Mouse (Mus musculus) heart, adult 8-10 months (tissue): ENCODE results near the gene Bzw2. TPM values are rescaled to one million over a fixed set of nuclear protein-coding genes. Genes with fewer than 3 reads are reported as not detected.
A peak's percentile ranks its signal among the peaks of the same experiment; 100 is the strongest.

Experiments
- DNase-seq: peaks from one replicate; pipeline ENCODE4 v3.0.0; 2022; ENCODE audit warnings: low spot score
- total RNA-seq, 4 experiments: library from RNA; stranded (reverse); gene quantifications; 2 replicates each; pipeline ENCODE4 v1.2.4; 2022

Bzw2 gene
- total RNA-seq, 4 experiments from 2014 or later: 179 to 216 (median 198) TPM

DNA sequence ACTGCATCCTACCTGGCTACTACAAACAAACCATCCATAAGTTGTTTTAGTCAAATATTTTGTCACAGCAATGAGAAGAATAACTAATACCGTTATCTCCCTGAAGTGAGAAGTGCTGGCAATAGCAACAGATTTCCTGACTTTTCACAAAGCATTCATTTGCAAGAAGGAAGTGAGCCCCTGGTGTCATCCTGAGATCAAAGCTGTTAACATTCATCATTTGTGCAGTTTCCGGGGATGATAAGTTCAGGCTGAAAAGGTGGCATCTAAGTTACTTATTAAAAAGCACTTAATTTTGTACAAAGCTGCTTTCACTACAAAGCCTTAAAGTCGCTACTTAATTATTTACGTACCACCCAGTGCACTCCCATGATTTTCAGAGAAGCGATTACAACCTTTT is 85.0 kb downstream of the Bzw2 start:
- no peak for DNase-seq

DNA sequence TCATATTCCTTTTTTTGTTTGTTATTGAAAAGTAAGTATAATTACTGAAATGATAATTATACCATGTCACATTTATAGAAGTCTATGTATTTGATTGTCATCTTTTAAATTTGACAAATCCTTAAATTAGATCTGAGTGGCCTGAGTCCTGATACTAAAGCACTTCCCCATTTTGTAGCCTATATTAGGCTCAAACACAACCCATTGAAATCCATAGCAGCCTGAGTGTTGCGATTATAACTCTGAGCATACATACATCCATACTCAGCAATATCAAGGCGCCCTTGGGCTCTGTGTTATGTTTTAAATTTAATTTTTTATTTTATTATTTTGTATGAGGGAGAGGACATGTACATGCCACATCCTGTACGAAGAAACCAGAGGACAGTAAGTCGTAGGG is 87.6 kb downstream of the Bzw2 start:
- DNase-seq: no peak

DNA sequence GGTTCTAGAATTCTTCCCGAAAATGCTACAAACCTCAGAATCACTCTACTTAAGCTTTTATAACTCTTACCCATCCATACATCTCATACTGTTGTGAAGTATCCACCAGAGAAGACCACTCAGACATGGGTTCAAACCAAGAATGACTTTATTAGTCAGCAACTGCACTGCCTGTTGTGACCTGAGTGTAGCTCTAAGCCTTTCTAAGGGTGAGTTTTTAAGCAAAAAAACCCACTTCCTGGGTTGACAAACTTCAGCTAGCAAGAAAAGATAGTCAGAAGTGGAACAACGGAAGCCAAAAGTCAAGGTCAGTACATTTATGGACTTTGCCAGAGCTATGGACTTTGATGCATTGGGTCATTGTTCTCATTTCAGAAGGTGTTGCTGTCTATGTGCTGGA is 90.3 kb downstream of the Bzw2 start:
- DNase-seq: no peak

DNA sequence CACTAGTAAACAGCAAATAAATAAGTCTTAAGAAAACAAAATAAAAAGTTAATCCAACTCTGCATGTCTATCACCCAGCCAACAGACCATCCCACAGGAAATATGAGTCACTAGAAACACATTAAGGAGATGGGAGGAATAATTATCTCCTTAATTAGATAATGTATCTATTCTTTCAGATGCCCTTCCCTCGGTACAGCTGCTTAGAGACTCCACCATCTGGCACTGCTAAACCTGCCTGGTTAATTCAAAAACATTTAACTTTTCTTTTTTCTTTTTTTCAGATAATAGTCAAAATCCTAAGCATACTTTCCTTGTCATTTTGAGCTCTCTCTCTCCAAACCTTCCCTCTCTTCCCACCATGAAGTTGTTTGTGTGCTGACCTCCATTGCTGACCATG is 92.0 kb downstream of the Bzw2 start:
- no peak for DNase-seq

DNA sequence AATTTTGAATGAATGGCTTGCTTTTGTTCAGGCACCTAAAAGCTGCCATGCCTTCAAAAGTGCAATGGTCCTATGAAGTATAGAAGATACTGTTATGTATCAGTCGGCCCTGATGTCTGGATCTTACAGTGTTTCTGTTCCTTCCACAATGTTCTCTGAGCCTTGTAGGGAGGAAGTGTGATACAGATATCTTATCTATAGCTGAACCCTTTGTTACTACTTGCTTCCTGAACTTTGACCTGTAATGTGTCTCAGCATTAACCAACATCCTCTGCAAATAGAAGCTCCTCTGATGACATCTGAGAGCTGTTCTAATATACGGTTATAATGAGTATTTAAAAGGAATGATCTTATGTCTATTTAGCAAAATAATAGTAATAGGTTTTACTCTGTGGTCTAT is 100.2 kb downstream of the Bzw2 start:
- DNase-seq: no peak

DNA sequence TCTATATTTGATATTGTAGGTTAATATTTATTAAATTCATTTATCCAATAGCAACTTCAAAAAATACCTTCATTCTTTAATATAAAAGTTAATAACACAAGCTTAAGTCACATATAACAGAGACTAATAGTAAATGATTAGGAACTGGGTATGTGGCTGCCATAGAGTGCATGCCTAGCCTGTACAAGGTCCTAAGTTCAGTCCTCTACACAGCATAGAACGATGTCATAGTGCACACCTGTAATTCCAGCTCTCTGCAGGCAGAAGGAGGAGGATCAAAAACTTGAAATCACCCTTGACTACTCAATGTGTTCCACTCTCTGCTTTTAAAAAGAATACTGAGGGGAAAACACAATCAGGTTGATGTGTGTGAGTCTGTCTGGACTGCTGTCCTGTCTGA is 107.6 kb downstream of the Bzw2 start:
- DNase-seq: no peak

DNA sequence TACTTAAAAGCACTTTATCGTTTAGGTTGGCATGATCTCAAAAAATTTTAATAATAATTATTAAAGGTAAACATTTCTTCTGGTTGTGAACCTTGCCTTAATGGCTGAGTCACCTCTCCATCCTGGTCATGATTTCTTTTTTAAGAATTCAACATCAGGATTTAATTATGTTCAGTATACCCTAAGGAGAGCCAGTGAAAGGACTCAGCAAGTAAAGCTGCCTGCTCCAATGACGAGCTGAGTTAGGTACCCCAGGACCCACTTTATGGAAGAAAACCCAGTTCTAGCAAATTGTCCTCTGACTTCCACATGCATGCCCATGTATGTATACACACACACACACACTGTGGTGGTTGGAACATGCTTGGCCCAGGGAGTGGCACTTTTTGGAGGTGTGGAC is 110.3 kb downstream of the Bzw2 start:
- no peak for DNase-seq

DNA sequence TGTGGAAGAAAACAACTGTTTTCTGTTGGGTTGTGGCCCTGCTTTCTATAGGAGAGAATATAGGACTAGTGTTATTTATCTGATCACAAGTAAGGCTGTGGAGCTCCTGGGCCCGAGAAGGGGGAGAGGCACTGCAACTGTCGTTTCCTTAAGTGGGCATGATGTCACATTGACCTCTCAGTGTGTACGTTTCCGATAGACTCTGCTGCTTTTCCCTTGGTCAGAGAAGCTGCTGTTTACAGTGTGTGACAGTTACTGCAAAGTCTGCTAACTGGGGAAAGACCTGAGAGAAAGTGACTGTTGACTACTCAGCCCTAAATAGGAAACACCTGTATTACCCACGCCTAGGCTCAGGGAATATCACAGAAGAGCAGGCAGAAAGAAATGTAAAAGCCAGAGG is 111.7 kb downstream of the Bzw2 start:
- no peak for DNase-seq

DNA sequence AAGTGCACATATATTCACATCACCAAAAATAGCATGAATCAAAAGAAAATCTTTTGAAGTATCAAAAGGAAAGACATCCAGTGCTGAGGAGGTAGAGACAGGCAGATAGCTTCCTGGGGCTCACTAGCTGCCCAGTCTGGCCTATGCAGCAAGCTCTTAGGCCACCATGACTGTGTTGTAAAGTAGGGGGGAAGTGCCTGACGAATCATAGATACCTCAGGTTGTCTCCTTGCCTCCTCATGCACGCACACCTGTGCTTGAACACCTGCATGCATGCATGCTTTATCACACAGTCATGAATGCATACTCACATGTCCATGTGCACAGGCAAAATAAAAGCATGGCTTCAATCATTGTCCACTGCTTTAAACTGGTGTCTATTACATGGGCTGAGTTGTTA is 113.2 kb downstream of the Bzw2 start:
- no peak for DNase-seq

DNA sequence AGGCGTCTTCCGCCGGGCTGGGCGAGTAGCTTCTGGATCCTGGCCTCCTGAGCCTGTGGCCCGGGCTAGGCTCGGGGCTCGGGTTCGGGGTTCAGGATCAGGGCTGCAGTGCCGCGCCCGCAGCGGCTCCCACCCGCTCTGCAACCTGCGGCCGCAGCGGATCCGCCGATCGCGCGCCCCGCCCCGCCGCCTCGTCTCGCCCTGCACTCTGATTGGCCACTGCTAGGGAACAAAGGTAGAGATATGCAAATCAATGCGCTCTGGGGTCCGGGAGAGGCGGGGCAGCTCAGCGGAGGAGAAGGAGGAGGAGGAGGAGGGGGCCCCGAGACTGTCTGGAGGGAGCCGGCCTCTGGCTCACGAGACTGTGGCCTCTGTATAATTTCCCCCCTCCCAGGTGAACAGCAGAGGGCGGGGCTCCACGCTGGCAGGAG is 115.5 kb downstream of the Bzw2 start, which contains the start of gene Tspan13:
TSS of gene Tspan13 (minus strand) at position 153 of the 431 bp plus-strand sequence.
- peak; percentile 87 for DNase-seq

Other genes with a start within 250 kb of the Bzw2 start
- not detected for gene Agr3, start 232.5 kb downstream of the Bzw2 start, total RNA-seq
- under 1 TPM in 1 of 4 experiments, not detected in 3; 0.60 TPM for gene Agr2, start 165.2 kb downstream of the Bzw2 start, total RNA-seq
- gene Tspan13, start 115.6 kb downstream of the Bzw2 start, total RNA-seq: 10 to 100 TPM; 34.4 to 50.7 (median 42.6) TPM
- gene Ankmy2, start 966 bp downstream of the Bzw2 start, total RNA-seq: 10 to 100 TPM; 11.7 to 17.0 (median 14.3) TPM
- gene Lrrc72, start 95.3 kb upstream of the Bzw2 start, total RNA-seq: not detected
- gene Sostdc1, start 156.1 kb upstream of the Bzw2 start, total RNA-seq: under 1 TPM; 0.14 to 0.44 (median 0.30) TPM
- gene Ispd, start 223.4 kb upstream of the Bzw2 start, total RNA-seq: 1 to 10 TPM; 4.0 to 5.7 (median 4.9) TPM
- gene D630036H23Rik, start 224.1 kb upstream of the Bzw2 start, total RNA-seq: 1 to 10 TPM in 2 of 4 experiments, under 1 TPM in 2; 0.60 to 2.7 (median 1.3) TPM